Mouse (Mus musculus) ovary, postnatal 14 days (tissue): ENCODE results near the gene Trio.

ENCODE experiments used
- DNase-seq: peaks from one replicate; pipeline ENCODE4 v3.0.0; 2022; ENCODE audit warnings: low spot score

Trio gene

GRCm38 (mm10) chr15:28025447-28026166, at the start of gene Trio:
Gene Trio, minus strand, starts transcription at chr15:28025848.
- DNase-seq = peak; percentile 97

- no peak for DNase-seq
Observed at GRCm38 (mm10) chr15:28074416-28074970, 48.8 kb upstream of the Trio start.

- DNase-seq = no peak
Observed at GRCm38 (mm10) chr15:28071601-28072000, 46.0 kb upstream of the Trio start.

- no peak for DNase-seq
Observed at GRCm38 (mm10) chr15:28070771-28071419, 45.2 kb upstream of the Trio start.

- no peak for DNase-seq
Observed at GRCm38 (mm10) chr15:28070221-28070620, 44.6 kb upstream of the Trio start.

GRCm38 (mm10) chr15:28067373-28067772, 41.7 kb upstream of the Trio start:
- DNase-seq = no peak

- no peak for DNase-seq
Observed at GRCm38 (mm10) chr15:28066468-28066867, 40.8 kb upstream of the Trio start.

GRCm38 (mm10) chr15:28065572-28065971, 39.9 kb upstream of the Trio start:
- DNase-seq = no peak

- no peak for DNase-seq
Observed at GRCm38 (mm10) chr15:28064733-28065088, 39.1 kb upstream of the Trio start.

GRCm38 (mm10) chr15:28064081-28064732, 38.6 kb upstream of the Trio start:
- no peak for DNase-seq

GRCm38 (mm10) chr15:28063466-28063865, 37.8 kb upstream of the Trio start:
- DNase-seq = no peak

- DNase-seq = no peak
Observed at GRCm38 (mm10) chr15:28062016-28062415, 36.4 kb upstream of the Trio start.

GRCm38 (mm10) chr15:28060977-28061376, 35.3 kb upstream of the Trio start:
- DNase-seq = no peak

- no peak for DNase-seq
Observed at GRCm38 (mm10) chr15:28060423-28060822, 34.8 kb upstream of the Trio start.

GRCm38 (mm10) chr15:28057545-28057944, 31.9 kb upstream of the Trio start:
- DNase-seq = no peak

- no peak for DNase-seq
Observed at GRCm38 (mm10) chr15:28054731-28055130, 29.1 kb upstream of the Trio start.

GRCm38 (mm10) chr15:28054111-28054510, 28.5 kb upstream of the Trio start:
- DNase-seq = no peak

GRCm38 (mm10) chr15:28053226-28053625, 27.6 kb upstream of the Trio start:
- no peak for DNase-seq

- no peak for DNase-seq
Observed at GRCm38 (mm10) chr15:28051811-28052210, 26.2 kb upstream of the Trio start.

GRCm38 (mm10) chr15:28051104-28051625, 25.5 kb upstream of the Trio start:
- DNase-seq = peak; percentile 8

- DNase-seq = no peak
Observed at GRCm38 (mm10) chr15:28047711-28048110, 22.1 kb upstream of the Trio start.

GRCm38 (mm10) chr15:28041158-28041865, 15.7 kb upstream of the Trio start:
- no peak for DNase-seq
